In genomic region chr7:68039550-68039949, GRCm38 (mm10) we compare ENCODE assay signal across 13 mouse cellular contexts.
"Had no signal": no experiment of that assay in that cellular context is flagged by ENCODE, and none has a peak within 500 bp of the region (broad histone marks: within the 10 kb centered on the region; RNA-seq: fewer than 3 reads in every experiment).

No protein-coding gene starts in this region.

- H3K9me3 ChIP-seq: limb, embryonic 10.5 days; limb, embryonic 13.5 days; megakaryocyte, embryonic 14.5 days had no signal

- H3K9ac ChIP-seq: limb, embryonic 13.5 days had no signal

- H3K4me2 ChIP-seq: limb, embryonic 13.5 days; midbrain, embryonic 11.5 days had no signal

- ATAC-seq: intestine, postnatal 0 days had no signal

- H3K27ac ChIP-seq: layer of hippocampus, adult 2 months; limb, embryonic 10.5 days; limb, embryonic 13.5 days; macrophage had no signal

- DNase-seq: kidney, postnatal 4 days; layer of hippocampus, adult 9-11 months; lung, adult 18-20 months; midbrain, embryonic 14.5 days; thymus, adult 18-20 months; thymus, postnatal 4 days had no signal

- H3K27me3 ChIP-seq: limb, embryonic 13.5 days; megakaryocyte, embryonic 14.5 days had no signal

- H3K4me3 ChIP-seq: layer of hippocampus, adult 2 months; limb, embryonic 10.5 days; limb, embryonic 13.5 days; megakaryocyte, embryonic 14.5 days had no signal
